Mouse (Mus musculus): ENCODE measurements around the gene Epha7.

- TF ChIP-seq CTCF (IDR thresholded peaks at IDR 0.05; ENCODE audit: low read depth), result no peak
- TF ChIP-seq EP300 (optimal IDR thresholded peaks at IDR 0.05), result no peak
Observed at GRCm38 (mm10) chr4:28837669-28838068, 24.7 kb downstream of the Epha7 start.

Data from stomach, postnatal 0 days (tissue).